Mouse (Mus musculus): ENCODE data around the gene Gm20388. TPM values are rescaled to one million over a fixed set of nuclear protein-coding genes. Genes with fewer than 3 reads are reported as not detected.

The Gm20388 gene
- total and polyA plus RNA-seq, 2 experiments from 2014 or later: 17.3 TPM; not detected in 1

GRCm38 (mm10) chr8:124200400-124200799 is 4289.8 kb downstream of the Gm20388 start:
- no peak overlapping the region for H3K4me2 ChIP-seq (ENCODE audit: low read depth, low read length)
- ATAC-seq (ENCODE audit: insufficient read depth, low read depth): no peak
- H3K27me3 ChIP-seq (ENCODE audit: control insufficient read depth, insufficient read depth, low read length): peaks cover 5% of the 10 kb centered on the region; the same call in 1 of the 2 replicates
- 55% methylated on average over 7 of the region's 7 CpGs for WGBS
- H3K9me3 ChIP-seq (replicated peaks; ENCODE audit: control insufficient read depth, low read length): no peaks in the 10 kb centered on the region
- H3K36me3 ChIP-seq (replicated peaks; ENCODE audit: control insufficient read depth, insufficient read depth, low read length): no peaks in the 10 kb centered on the region
- no peak for TF ChIP-seq CTCF (IDR thresholded peaks at IDR 0.05; ENCODE audit: low read depth)
- TF ChIP-seq EP300 (IDR thresholded peaks at IDR 0.05; ENCODE audit: low read depth): no peak
- H3K27ac ChIP-seq (ENCODE audit: low read depth): no peak overlapping the region
- no peak overlapping the region for H3K4me3 ChIP-seq (ENCODE audit: low read depth, low read length)
- no peaks in the 10 kb centered on the region for H3K4me1 ChIP-seq (ENCODE audit: control insufficient read depth, insufficient read depth)
- no peak for DNase-seq (ENCODE audit: low spot score)
- no peak overlapping the region for H3K9ac ChIP-seq (replicated peaks; ENCODE audit: low read depth, low read length)

GRCm38 (mm10) chr8:124201706-124202105 is 4291.1 kb downstream of the Gm20388 start:
- H3K9me3 ChIP-seq (replicated peaks; ENCODE audit: control insufficient read depth, low read length): no peaks in the 10 kb centered on the region
- H3K4me1 ChIP-seq (ENCODE audit: control insufficient read depth, insufficient read depth): no peaks in the 10 kb centered on the region
- WGBS: 86% methylated on average over 8 of the region's 8 CpGs
- H3K4me3 ChIP-seq (ENCODE audit: low read depth, low read length): no peak overlapping the region
- DNase-seq (ENCODE audit: low spot score) (no peak), ATAC-seq (ENCODE audit: insufficient read depth, low read depth) (no peak)
- TF ChIP-seq EP300 (IDR thresholded peaks at IDR 0.05; ENCODE audit: low read depth) (no peak), CTCF (IDR thresholded peaks at IDR 0.05; ENCODE audit: low read depth) (no peak)
- no peak overlapping the region for H3K4me2 ChIP-seq (ENCODE audit: low read depth, low read length)
- no peaks in the 10 kb centered on the region for H3K36me3 ChIP-seq (replicated peaks; ENCODE audit: control insufficient read depth, insufficient read depth, low read length)
- H3K27ac ChIP-seq (ENCODE audit: low read depth): no peak overlapping the region
- peaks cover 5% of the 10 kb centered on the region; the same call in 1 of the 2 replicates for H3K27me3 ChIP-seq (ENCODE audit: control insufficient read depth, insufficient read depth, low read length)
- no peak overlapping the region for H3K9ac ChIP-seq (replicated peaks; ENCODE audit: low read depth, low read length)

- no peak overlapping the region for H3K4me3 ChIP-seq (ENCODE audit: low read depth, low read length)
- TF ChIP-seq CTCF (IDR thresholded peaks at IDR 0.05; ENCODE audit: low read depth) (no peak), EP300 (IDR thresholded peaks at IDR 0.05; ENCODE audit: low read depth) (no peak)
- no peak overlapping the region for H3K4me2 ChIP-seq (ENCODE audit: low read depth, low read length)
- ATAC-seq (ENCODE audit: insufficient read depth, low read depth) (no peak), DNase-seq (ENCODE audit: low spot score) (no peak)
- H3K36me3 ChIP-seq (replicated peaks; ENCODE audit: control insufficient read depth, insufficient read depth, low read length): no peaks in the 10 kb centered on the region
- WGBS: 78% methylated on average over 5 of the region's 5 CpGs
- H3K27ac ChIP-seq (ENCODE audit: low read depth): no peak overlapping the region
- no peaks in the 10 kb centered on the region for H3K4me1 ChIP-seq (ENCODE audit: control insufficient read depth, insufficient read depth)
- H3K9me3 ChIP-seq (replicated peaks; ENCODE audit: control insufficient read depth, low read length): no peaks in the 10 kb centered on the region
- no peak overlapping the region for H3K9ac ChIP-seq (replicated peaks; ENCODE audit: low read depth, low read length)
- H3K27me3 ChIP-seq (ENCODE audit: control insufficient read depth, insufficient read depth, low read length): peaks cover 4% of the 10 kb centered on the region; the same call in 1 of the 2 replicates
Observed at GRCm38 (mm10) chr8:124202895-124203294, 4292.3 kb downstream of the Gm20388 start.

- ATAC-seq (ENCODE audit: insufficient read depth, low read depth): no peak
- no peaks in the 10 kb centered on the region for H3K9me3 ChIP-seq (replicated peaks; ENCODE audit: control insufficient read depth, low read length)
- no peak for TF ChIP-seq CTCF (IDR thresholded peaks at IDR 0.05; ENCODE audit: low read depth)
- no peak for TF ChIP-seq EP300 (IDR thresholded peaks at IDR 0.05; ENCODE audit: low read depth)
Observed at GRCm38 (mm10) chr8:124204001-124204601, 4293.5 kb downstream of the Gm20388 start.

GRCm38 (mm10) chr8:124212148-124212547 is 4301.5 kb downstream of the Gm20388 start:
- Histone ChIP-seq H3K27me3 (ENCODE audit: control insufficient read depth, insufficient read depth, low read length) (no peaks in the 10 kb centered on the region), H3K4me3 (ENCODE audit: low read depth, low read length) (no peak overlapping the region), H3K9ac (replicated peaks; ENCODE audit: low read depth, low read length) (no peak overlapping the region), H3K4me1 (ENCODE audit: control insufficient read depth, insufficient read depth) (0 out of 2 replicates have a peak, but pooled peaks cover 3% of the 10 kb centered on the region), H3K4me2 (ENCODE audit: low read depth, low read length) (no peak overlapping the region), H3K9me3 (replicated peaks; ENCODE audit: control insufficient read depth, low read length) (no peaks in the 10 kb centered on the region), H3K36me3 (replicated peaks; ENCODE audit: control insufficient read depth, insufficient read depth, low read length) (no peaks in the 10 kb centered on the region), H3K27ac (ENCODE audit: low read depth) (peak overlapping the region; percentile 21)
- TF ChIP-seq CTCF (IDR thresholded peaks at IDR 0.05; ENCODE audit: low read depth) (no peak), EP300 (IDR thresholded peaks at IDR 0.05; ENCODE audit: low read depth) (no peak)
- ATAC-seq (ENCODE audit: insufficient read depth, low read depth): peak; percentile 70
- 20% methylated on average over 2 of the region's 2 CpGs for WGBS
- DNase-seq (ENCODE audit: low spot score): peak; percentile 32

More at GRCm38 (mm10) chr8:124204001-124204601, 4293.5 kb downstream of the Gm20388 start:
- H3K4me3 ChIP-seq (ENCODE audit: low read depth, low read length): no peak overlapping the region
- H3K27me3 ChIP-seq (ENCODE audit: control insufficient read depth, insufficient read depth, low read length): no peaks in the 10 kb centered on the region
- WGBS: 90% methylated on average over 13 of the region's 13 CpGs
- no peak overlapping the region for H3K27ac ChIP-seq (ENCODE audit: low read depth)
- no peaks in the 10 kb centered on the region for H3K36me3 ChIP-seq (replicated peaks; ENCODE audit: control insufficient read depth, insufficient read depth, low read length)
- H3K9ac ChIP-seq (replicated peaks; ENCODE audit: low read depth, low read length): no peak overlapping the region
- H3K4me2 ChIP-seq (ENCODE audit: low read depth, low read length): no peak overlapping the region
- H3K4me1 ChIP-seq (ENCODE audit: control insufficient read depth, insufficient read depth): no peaks in the 10 kb centered on the region
- no peak for DNase-seq (ENCODE audit: low spot score)

- DNase-seq (ENCODE audit: low spot score) (no peak), ATAC-seq (ENCODE audit: insufficient read depth, low read depth) (no peak)
- Histone ChIP-seq H3K36me3 (replicated peaks; ENCODE audit: control insufficient read depth, insufficient read depth, low read length) (no peaks in the 10 kb centered on the region), H3K9me3 (replicated peaks; ENCODE audit: control insufficient read depth, low read length) (no peaks in the 10 kb centered on the region), H3K4me2 (ENCODE audit: low read depth, low read length) (no peak overlapping the region), H3K27me3 (ENCODE audit: control insufficient read depth, insufficient read depth, low read length) (no peaks in the 10 kb centered on the region), H3K27ac (ENCODE audit: low read depth) (no peak overlapping the region), H3K4me3 (ENCODE audit: low read depth, low read length) (no peak overlapping the region), H3K4me1 (ENCODE audit: control insufficient read depth, insufficient read depth) (0 out of 2 replicates have a peak, but pooled peaks cover 3% of the 10 kb centered on the region), H3K9ac (replicated peaks; ENCODE audit: low read depth, low read length) (no peak overlapping the region)
- TF ChIP-seq EP300 (IDR thresholded peaks at IDR 0.05; ENCODE audit: low read depth): no peak
Observed at GRCm38 (mm10) chr8:124216951-124217350, 4306.3 kb downstream of the Gm20388 start.
